Mouse (Mus musculus) thymus, postnatal 0 days (tissue): ENCODE measurements around the gene Svs2. TPM values are rescaled to one million over a fixed set of nuclear protein-coding genes. Genes with fewer than 3 reads are reported as not detected.

Experiments used
- polyA plus RNA-seq: library from polyadenylated mRNA; unstranded; fragments of >200 nt; fragmentation: Nextera tagmentation; extraction: Ambion mirVana; gene quantifications from 2 replicates; pipeline ENCODE4 v1.2.1, GENCODE M21; 2015

The Svs2 gene
- polyA plus RNA-seq, 1 experiment from 2014 or later, result 0.12 TPM

Other genes with a start within 250 kb of the Svs2 start
- gene Ywhab, start 243.5 kb downstream of the Svs2 start, polyA plus RNA-seq, result 265 and 278 TPM in 2 replicates
- 1.8 and 2.0 TPM in 2 replicates for gene Pabpc1l, start 213.0 kb downstream of the Svs2 start, polyA plus RNA-seq
- gene Stk4, start 168.1 kb downstream of the Svs2 start, polyA plus RNA-seq, result 67.8 and 68.4 TPM in 2 replicates
- gene Tomm34, start 167.3 kb downstream of the Svs2 start, polyA plus RNA-seq, result 80.0 and 80.8 TPM in 2 replicates
- gene Kcns1, start 67.4 kb downstream of the Svs2 start, polyA plus RNA-seq, result not detected in 2 replicates
- 0.09 TPM in 1 of 2 replicates, not detected in the other for gene Wfdc5, start 55.7 kb downstream of the Svs2 start, polyA plus RNA-seq
- 2.0 and 2.3 TPM in 2 replicates for gene Wfdc12, start 47.9 kb downstream of the Svs2 start, polyA plus RNA-seq
- not detected in 2 replicates for gene Wfdc15a, start 38.3 kb downstream of the Svs2 start, polyA plus RNA-seq
- 1.8 and 2.9 TPM in 2 replicates for gene Wfdc15b, start 16.8 kb downstream of the Svs2 start, polyA plus RNA-seq
- 0.10 TPM in 1 of 2 replicates, not detected in the other for gene Svs3b, start 18.2 kb upstream of the Svs2 start, polyA plus RNA-seq
- 0.54 TPM in 1 of 2 replicates, not detected in the other for gene Svs4, start 40.0 kb upstream of the Svs2 start, polyA plus RNA-seq
- not detected in 2 replicates for gene Svs3a, start 50.8 kb upstream of the Svs2 start, polyA plus RNA-seq
- not detected in 2 replicates for gene Svs6, start 78.3 kb upstream of the Svs2 start, polyA plus RNA-seq
- gene Svs5, start 94.3 kb upstream of the Svs2 start, polyA plus RNA-seq, result not detected in 2 replicates
- gene Slpi, start 150.6 kb upstream of the Svs2 start, polyA plus RNA-seq, result 9.8 and 10.6 TPM in 2 replicates
- not detected in 2 replicates for gene Rbpjl, start 164.7 kb upstream of the Svs2 start, polyA plus RNA-seq
- 0.08 and 0.12 TPM in 2 replicates for gene Matn4, start 166.7 kb upstream of the Svs2 start, polyA plus RNA-seq
- 28.7 and 40.4 TPM in 2 replicates for gene Sdc4, start 205.4 kb upstream of the Svs2 start, polyA plus RNA-seq
- 77.2 and 83.7 TPM in 2 replicates for gene Sys1, start 218.5 kb upstream of the Svs2 start, polyA plus RNA-seq
- gene Gm20458, start 222.5 kb upstream of the Svs2 start, polyA plus RNA-seq, result 19.4 and 21.5 TPM in 2 replicates
- not detected in 2 replicates for gene Trp53tg5, start 235.3 kb upstream of the Svs2 start, polyA plus RNA-seq
- gene Dbndd2, start 247.6 kb upstream of the Svs2 start, polyA plus RNA-seq, result 12.6 and 15.3 TPM in 2 replicates